Mouse (Mus musculus) urinary bladder, postnatal 36 days (tissue): ENCODE results near the gene Ptprj.
"Not testable (repeated sequence)": the region's sequence is repeated elsewhere in the genome, so short reads cannot be mapped to it uniquely, and the experiment has no call there.

Experiments
- DNase-seq, 2 experiments: peaks; one replicate each; pipeline ENCODE4 v3.0.0; 2022; ENCODE audit warnings: low spot score in 2 of 2, mixed read lengths in 1 of 2

The Ptprj gene

GRCm38 (mm10) chr2:90577451-90578279 is 2.8 kb downstream of the Ptprj start:
- no peak for DNase-seq

- DNase-seq, result no peak
Measured at GRCm38 (mm10) chr2:90576936-90577335, 3.5 kb downstream of the Ptprj start.

- no peak for DNase-seq
Measured at GRCm38 (mm10) chr2:90576411-90576810, 4.0 kb downstream of the Ptprj start.

GRCm38 (mm10) chr2:90575713-90576112 is 4.7 kb downstream of the Ptprj start:
- DNase-seq, result no peak

- no peak for DNase-seq
Measured at GRCm38 (mm10) chr2:90575116-90575515, 5.3 kb downstream of the Ptprj start.

- DNase-seq, result no peak
Measured at GRCm38 (mm10) chr2:90574536-90574935, 5.9 kb downstream of the Ptprj start.

- no peak for DNase-seq
Measured at GRCm38 (mm10) chr2:90573640-90574526, 6.6 kb downstream of the Ptprj start.

GRCm38 (mm10) chr2:90572126-90572525 is 8.3 kb downstream of the Ptprj start:
- DNase-seq, result no peak

GRCm38 (mm10) chr2:90571399-90571798 is 9.0 kb downstream of the Ptprj start:
- not testable (repeated sequence) for DNase-seq

- DNase-seq, result no peak
Measured at GRCm38 (mm10) chr2:90570871-90571270, 9.6 kb downstream of the Ptprj start.

- no peak for DNase-seq
Measured at GRCm38 (mm10) chr2:90570216-90570615, 10.2 kb downstream of the Ptprj start.

- no peak for DNase-seq
Measured at GRCm38 (mm10) chr2:90568961-90569481, 11.4 kb downstream of the Ptprj start.

GRCm38 (mm10) chr2:90568091-90568490 is 12.4 kb downstream of the Ptprj start:
- DNase-seq, result no peak

GRCm38 (mm10) chr2:90566773-90567528 is 13.5 kb downstream of the Ptprj start:
- no peak for DNase-seq

- DNase-seq, result no peak
Measured at GRCm38 (mm10) chr2:90566046-90566445, 14.4 kb downstream of the Ptprj start.

- no peak for DNase-seq
Measured at GRCm38 (mm10) chr2:90565192-90565929, 15.1 kb downstream of the Ptprj start.

- DNase-seq, result no peak
Measured at GRCm38 (mm10) chr2:90564552-90564951, 15.9 kb downstream of the Ptprj start.

- DNase-seq, result no peak
Measured at GRCm38 (mm10) chr2:90563171-90563570, 17.3 kb downstream of the Ptprj start.

GRCm38 (mm10) chr2:90562126-90562670 is 18.2 kb downstream of the Ptprj start:
- DNase-seq, result no peak

GRCm38 (mm10) chr2:90560197-90560843 is 20.1 kb downstream of the Ptprj start:
- no peak for DNase-seq
